Mouse (Mus musculus): Measurements from ENCODE around the gene Gng12.
"Not testable (repeated sequence)": the region's sequence is repeated elsewhere in the genome, so short reads cannot be mapped to it uniquely, and the experiment has no call there.

Gng12 gene

DNA sequence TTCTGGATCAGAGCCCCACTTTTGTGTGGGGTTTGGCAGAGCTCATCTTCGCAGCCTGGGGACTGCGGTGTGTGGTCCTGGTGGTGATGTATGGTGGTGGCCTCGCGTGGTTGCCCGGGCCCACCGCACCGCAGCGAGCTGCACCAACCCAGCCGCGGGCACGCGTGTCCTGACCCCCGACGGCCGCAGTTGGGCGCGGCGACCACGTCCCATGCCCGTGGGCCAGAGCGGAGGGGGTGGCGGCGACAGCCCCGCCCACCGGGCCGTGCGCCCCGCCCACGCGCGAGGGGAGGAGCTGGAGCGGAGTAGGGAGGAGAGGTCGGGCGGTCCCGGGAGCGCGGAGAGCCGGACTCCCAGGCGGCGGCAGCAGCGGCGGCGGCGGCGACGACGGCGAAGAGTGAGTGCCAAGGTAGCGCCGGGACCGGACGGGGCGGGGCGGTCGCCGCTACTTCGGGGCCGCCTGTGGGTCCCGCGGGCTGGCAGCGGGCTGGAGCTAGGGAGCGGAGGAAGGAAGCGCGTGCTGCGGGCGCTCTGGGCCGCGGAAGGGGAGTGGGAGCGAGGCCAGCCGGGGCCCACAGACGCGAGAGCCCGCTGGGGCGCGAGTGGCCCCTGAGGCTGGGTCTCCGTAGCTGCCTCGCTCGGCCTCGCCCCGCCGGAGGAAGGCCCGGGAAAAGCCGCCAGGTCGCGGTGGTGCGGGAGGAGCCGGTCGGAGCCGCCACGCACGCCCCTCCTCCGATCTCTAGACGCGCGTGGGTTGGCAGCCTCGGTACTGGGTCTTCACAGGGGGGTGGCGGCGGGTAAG is at the start of gene Gng12:
Gene Gng12 (plus strand): TSS at position 279 of the 802 bp plus-strand sequence.
- DNase-seq, result peak; percentile 90

DNA sequence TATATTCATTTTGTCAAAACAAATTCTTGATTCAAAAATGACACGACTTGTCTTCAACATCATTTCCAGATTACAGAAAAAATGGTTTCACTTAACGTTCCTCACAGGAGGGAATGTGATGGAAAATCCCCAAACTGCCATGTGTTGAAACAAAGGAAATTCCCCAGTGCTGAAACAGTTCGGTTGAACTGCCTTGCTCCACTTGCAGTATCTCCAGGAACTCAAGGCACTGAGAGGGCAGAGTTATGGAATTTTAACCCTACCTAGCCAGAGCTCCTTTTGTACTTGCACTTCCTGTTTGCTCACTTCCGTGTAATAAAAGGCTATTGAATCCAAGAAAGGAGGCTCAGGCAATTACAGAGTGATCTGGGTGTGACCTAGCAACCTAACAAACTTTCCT is 47.3 kb upstream of the Gng12 start:
- DNase-seq, result no peak

DNA sequence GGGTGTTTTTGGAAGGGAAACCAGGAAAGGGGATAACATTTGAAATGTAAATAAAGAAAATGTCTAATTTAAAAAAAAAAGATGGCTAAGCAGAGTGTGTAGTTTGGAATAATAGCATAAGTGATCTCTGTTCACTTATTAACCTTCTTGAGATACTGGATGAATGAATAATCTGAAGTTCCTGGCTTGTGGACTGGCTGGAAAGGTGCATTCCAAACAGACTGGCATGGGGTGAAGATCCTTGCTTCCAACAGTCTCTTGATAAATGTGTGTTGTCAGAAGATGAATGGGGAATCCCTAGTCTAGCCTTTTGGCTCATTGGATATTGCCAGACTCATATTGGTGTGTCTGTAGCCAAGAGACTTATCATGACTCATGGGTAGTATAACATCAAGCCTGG is 40.0 kb upstream of the Gng12 start:
- DNase-seq, result no peak

DNA sequence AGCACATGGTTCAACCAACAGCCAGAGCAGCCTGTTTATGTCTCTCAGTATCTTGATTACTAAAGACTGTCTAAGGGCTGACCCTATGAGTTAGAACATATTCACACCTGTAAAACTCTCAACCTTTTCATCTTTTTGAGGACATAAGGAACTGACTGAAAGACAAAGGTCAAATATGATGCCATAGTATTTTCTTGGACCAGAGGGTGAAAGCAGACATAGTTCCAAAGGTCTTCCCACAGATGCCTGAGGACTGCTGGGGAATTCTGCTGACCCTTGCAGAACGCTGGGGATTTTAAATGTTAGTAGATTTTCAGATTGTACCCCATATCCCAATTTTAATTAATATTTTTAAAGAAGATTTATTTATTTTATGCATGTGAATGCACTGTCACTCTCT is 37.8 kb upstream of the Gng12 start:
- no peak for DNase-seq

DNA sequence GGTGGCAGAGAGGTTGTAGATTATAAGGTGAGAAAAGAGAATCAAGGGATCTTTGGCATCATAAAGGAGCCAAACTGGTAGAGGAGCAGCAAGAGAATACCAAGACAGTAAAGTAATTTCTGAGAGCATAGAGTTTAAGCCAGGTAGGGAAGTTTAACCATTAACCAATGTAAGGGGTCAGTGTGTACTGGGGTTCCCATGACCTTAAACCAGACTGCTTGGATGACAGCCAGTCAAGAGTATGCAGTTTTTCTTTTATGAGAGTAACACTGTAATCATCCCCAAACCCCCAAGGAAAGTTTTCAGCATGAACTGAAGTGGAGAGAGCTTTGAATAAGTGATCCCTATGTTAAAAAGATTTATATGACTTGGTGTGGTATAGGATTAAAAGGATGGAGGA is 36.8 kb upstream of the Gng12 start:
- no peak for DNase-seq

DNA sequence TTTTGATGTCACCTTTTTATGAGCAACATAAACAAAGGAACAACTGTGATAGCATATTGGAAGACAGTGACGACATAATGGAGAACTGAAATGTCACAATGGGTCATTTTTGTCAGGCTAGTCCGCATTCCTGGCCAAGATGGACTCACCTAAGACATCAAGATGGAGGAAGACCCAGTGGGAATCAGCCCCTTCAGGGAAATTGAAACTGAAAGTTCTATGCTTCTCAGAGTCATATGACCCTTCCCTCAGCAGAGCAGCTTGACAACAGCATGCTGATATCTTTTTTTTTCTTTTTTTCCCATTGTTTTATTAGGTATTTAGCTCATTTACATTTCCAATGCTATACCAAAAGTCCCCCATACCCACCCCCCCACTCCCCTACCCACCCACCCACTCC is 31.7 kb upstream of the Gng12 start:
- no peak for DNase-seq

DNA sequence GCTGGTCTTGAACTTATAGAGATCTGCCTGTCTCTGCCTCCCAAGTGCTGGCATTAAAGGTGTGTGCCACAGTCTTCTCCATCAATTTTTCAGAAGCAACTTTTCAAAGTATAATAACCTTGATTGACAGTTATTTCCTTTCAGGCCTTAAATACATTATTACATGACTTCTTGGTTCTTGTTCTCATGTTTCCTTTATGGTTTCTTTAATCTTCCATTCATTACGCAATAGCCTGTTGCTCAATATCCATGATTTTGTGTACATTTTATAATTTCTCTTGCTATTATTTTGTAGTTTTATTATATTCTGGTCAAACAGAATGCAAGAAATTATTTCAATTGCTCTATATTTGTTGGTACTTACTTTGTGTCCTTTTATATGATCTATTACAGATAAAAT is 29.9 kb upstream of the Gng12 start:
- no peak for DNase-seq

DNA sequence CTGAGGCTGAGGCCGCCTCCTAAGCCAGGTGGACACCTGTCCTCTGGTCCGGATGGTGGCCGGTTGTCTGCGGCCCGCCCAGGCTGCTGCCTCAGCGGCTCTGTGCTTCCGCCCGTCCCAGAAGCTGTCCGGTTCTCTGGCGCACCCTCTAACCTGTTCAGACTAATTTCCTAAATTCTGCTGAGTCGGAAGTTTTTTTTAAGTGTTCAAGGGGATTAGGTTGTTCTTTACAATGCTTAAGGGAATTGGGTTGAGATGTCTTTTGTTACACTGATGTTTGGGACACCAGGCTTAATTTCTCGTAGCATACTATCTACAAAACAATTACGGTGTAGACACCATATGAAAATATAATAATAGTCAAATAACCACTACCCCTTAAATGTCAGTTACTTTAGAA is 19.1 kb upstream of the Gng12 start:
- not testable (repeated sequence) for DNase-seq

DNA sequence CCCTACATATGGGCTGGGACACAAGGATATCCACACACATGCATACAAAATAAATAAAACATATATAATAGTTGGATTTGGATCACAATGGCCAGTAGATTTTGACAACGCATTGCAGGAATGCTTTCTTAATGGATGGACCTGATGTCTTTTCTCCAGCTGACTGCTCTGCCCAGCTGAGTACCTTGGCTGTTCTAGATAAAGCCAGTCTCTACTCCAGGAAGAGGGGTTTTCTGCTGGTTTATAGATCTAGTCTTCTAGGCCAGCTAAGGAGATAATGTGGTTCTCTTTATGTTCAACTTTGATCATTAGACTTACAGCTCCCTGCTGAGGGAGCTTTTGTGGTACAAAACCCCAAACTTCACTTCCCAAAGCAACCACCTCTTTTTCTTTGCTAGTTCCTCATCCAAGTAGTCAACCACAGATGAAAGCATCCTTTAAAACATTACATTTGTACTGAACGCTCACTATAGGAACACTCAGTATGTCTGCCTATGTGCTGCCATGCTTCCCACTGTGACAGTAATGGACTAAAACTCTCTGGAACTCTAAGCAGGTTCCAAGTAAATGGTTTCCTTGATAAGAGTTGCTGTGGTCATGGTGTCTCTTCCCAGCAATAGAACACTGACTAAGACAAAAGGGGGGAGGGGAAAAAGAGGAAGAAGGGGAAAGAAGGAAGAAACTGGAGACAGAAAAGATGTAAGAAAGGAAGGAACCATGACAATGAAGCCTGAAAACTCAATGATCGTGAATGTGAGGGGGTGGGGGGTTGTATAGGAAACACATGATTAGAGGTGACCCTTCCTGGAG is 5.6 kb upstream of the Gng12 start:
- no peak for DNase-seq

DNA sequence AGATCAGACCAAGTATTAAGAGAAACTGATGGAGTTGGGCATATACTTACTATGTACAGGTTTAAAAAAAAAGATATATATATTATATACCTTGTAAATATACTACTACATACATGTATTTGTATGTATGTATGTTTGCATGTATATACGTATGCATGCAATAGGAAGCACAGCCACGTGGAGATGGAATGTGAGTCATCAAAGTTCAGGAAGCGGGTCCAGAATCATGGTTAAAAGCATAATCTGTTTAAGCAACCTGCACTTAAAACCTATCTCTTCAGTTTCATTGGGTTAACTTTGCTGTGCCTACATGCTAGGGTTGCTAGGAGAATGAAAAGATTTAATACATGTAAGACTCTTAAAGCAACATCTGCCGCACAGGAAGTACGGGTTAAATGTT is 2.2 kb upstream of the Gng12 start:
- no peak for DNase-seq

DNA sequence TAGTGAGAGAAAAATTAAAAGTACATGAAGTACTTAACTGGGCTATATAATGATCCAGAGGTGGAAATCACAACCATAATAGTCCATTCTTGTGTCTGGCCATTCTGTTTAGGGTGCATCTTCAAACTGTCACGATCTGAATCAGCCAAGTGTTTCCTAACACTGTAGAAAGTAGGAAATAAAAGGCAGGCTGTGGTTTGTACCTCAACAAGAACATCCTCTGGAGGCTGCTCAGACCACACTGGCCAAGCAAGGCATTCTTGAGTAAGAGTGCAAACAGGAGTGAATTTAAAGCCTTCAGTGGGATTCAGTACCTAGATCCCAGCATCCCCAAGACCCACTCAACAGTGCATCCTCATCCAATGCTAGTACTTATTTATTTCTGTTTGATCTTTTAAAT is 1.2 kb upstream of the Gng12 start:
- no peak for DNase-seq

DNA sequence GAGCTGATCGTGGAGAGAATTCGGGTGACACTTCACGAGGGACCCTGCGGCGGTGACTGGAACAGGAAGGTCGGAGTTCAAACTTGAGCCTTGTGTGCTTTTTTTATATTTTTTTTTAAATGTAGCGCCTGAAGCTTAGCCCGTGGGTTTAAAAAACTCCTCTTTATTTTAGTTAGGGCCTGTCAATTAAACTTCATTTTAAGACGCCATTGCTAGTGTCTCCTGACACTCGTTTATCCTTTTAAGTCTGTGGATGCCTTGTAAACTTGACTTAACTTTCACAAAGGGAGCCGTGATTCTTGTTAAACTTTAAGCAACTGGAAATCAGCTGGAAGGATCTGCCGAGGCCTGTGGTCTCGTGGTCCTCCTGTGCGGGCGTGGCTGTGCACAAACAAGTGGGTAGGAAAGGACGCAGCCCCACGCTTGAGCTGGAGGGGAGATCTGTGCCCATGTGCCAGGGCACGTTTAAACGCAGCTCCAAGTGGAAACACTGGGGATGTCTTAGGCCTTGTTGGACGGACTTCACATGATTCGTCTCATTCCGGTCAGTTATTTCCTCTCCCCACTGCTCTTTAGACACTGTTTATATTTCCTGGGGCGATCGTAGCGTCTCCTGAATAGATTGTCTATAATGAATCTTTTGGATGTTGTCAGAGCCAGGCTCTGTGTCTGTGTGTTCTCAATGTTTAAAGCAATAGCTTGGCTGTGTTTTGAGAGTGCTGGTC is 886 bp downstream of the Gng12 start:
- DNase-seq, result peak; percentile 44

DNA sequence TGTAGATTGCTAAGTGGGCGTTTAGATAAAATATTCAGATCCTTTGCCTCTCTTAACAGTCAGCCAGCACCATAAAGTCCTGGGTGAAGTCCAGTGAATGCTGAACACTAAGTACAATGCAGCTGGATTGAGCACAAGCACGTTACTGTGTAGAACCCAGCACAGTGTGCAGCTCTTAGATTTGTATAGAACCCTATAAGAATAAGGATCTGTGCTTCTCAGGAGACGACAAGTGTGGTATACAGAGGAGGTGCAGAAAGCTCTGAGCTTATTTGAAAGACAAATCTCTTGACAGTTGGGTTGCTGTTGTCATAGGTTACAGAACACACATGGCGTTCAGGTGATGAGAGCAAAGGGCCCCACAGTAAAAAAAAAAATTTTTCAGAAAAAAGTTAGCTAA is 1.8 kb downstream of the Gng12 start:
- no peak for DNase-seq

DNA sequence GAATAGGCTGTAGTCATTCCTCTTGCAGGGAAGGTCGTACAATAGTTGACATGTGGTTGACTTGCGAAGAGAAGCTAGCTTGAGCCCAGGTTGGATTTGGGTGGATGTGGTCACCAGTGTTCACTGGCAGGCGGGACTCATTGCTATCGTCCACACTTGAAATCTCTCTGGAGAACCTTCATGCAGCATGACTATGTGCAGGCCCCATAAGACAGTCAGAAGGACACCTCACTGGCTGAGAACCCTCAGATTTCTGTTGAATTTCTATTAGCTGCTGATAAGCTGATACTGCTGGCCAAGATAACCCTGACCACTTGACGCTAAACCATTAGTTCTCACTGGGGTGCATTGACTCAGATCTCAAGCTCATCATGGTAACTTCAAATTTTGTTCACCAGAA is 5.7 kb downstream of the Gng12 start:
- DNase-seq, result no peak

DNA sequence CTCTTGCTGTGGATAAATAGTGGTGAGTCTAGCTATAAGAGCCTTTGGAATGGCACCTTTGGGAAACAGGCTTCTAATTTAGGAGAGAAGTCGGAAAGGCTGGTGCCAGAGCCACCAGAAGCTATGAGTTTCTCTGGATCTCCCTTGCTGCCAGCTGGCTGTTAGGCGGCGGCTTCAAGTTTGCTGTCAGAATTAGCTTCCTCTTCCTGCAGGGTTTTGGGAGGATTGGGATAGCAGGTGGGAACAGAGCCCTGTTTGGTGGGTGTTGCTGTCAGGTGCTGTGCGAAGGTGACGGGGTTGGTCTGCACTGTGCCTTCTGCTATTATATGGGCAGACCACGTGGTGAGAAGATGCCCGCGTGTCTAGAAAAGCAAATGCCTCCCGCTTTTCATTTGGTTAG is 7.0 kb downstream of the Gng12 start:
- DNase-seq, result no peak

DNA sequence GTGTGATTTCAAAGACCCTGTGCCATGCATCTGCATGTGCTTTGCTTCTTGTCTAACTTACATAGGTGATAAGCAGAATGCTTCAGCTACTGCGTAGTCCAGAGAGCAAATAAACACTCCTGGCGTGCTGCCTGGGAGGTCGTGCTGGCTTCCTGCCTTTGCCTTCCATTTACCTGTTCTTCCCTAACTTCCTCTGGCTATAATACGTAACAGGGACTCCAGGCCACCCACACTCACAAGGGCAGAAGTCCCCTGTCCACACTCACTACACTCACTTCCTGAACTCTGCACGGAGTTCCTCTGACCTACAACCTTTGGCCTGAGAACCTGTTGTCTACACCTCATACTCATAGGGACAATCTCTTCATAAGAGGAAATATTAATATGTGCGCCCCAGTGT is 7.5 kb downstream of the Gng12 start:
- DNase-seq, result no peak

DNA sequence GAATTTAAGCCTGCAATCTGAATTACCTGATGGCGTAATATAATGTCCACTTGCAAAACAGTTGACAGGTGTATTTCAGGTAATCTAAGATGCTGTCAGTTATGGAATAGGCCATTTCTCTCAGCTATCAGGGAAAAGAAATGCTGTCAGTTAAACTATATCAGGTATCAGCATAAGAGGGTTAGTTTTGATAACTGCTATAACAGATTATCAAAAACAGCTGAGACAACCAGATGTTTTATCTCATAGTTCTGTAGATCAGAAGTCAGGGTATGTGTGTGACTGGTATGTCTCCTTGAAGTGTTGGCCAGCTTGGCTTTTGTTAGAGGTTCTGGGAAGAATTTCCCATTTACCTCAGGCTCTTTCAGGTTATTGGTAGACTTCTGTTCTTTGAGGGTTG is 10.0 kb downstream of the Gng12 start:
- DNase-seq, result no peak

DNA sequence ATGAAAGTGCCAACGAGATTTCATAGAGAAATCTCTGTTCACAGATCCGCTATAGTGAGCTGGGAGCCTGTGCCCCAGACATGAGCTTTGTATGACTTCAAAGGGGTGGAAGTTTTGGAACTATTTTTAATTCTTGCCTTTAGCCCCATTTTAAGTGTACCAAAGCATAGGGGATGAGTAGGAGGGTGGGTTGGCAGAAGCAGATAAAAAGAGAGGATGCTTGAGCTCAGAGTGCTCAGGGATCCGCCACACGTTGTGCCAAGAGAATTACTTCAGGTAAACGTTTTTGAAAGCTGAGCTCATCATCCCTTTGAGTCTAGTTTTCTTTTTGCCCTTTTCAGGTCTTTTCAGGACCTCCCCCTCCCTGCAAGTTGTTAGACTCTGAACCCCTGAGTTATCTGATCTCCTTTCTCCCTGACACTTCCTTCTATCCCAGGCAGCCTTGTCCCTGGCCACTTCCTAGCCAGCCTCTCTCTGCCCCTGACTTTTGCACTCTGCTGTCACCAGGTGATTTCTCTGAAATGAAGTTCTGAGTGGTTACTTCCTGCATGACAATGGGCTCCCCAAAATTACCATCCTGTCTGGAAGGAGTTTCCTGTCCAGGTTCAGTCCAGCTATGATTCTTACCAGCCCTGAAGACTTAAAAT is 12.3 kb downstream of the Gng12 start:
- DNase-seq, result no peak

DNA sequence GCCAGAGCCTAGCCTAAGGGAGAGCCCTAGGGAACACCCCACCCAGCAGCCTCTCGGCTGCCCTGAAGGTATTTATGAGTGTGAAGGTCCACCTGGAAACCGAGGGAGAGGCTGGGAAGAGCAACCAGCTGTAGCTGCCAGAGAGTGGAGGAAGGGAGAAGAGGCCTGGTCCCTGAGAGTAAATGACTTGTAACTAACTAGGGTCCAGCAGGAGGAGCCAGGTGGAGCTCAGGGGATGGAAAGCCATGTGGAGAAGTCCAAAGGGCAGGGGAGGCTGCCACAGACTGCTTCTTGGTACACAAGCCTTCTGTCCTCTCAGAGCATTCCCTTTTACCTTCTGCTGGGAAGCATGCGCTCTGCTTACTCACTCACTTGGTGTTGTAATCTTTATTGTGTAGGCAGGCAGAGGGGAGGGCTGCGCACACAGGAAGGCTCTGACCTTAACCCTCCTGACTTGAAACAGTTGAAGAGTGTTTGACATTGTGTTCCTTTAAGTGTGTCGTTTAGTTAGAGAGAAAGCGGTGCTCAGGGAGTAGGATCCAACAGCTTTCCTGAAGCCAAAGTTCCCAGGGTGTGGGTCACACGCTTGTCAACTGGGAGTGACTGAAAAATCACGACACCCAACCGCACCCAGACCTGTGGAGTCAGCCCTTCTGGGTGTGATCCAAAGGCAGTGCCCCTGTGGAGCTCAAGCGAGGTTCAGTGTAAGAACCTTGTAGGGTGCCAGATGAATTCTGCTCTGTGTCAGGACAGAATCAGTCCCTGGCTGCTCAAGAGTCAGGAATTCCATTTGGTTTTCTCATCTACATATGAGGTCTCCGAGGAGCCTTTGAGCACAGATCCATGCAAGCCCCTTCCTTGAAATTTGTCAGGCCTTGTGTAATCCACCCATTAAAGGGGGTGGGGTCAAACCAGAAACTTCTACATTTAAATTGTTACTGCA is 14.6 kb downstream of the Gng12 start:
- peak; percentile 29 for DNase-seq

DNA sequence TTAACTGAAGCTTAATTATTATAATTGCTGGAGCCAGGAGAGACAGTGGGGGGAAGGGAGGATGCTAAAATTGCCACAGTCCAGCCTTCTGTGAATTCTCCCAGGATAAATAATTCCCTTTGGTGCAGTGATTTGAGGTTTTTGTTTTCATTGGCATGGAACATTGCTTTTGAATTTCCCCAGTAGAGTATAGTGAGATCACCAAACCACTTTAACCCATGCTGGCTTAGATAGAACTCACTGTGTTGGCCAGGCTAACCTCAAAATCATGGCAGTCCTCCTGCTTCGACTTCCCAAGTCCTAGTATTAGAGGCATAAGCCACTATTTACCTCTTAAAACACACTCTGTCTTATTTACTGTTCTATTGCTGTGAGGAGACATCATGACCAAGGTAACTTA is 17.2 kb downstream of the Gng12 start:
- DNase-seq, result no peak

DNA sequence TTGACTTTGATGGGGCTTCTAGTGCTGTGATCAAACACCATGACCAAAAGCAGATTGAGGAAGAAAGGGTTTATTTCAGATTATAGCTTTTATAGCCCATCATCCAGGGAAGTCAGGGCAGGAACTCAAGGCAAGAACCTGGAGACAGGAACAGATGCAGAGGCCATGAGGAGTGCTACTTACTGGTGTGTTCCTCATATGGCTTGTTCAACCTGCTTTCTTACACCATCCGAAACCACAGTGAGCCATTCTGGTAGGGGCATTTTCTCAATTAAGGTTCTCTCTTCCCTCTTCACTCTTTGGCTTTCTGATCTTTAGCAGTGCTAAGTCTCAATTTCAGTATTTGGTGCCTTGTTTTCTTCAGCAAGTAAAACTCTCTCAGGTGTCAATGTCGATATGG is 19.4 kb downstream of the Gng12 start:
- DNase-seq, result no peak

DNA sequence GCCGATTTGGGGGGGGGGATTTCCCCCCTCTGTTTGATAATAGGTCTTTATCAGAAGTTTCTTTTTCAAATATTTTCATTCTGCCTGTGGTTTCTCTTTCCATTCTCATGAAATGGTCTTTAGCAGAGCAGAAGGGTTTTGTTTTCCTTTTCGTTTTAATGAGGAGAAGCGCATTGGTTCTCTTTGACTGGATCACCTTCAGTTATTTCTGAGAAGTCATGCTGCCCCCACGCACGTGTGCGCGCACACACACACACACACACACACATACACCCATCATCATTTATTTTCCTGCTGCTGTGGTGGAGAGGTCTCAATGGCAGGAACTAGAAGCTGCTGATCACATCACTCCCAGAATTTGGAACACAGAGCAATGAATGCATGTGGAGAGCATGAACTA is 20.8 kb downstream of the Gng12 start:
- no peak for DNase-seq

Data from lung, postnatal 14 days (tissue).